Mouse (Mus musculus): ENCODE data around the gene Baiap2. TPM values are rescaled to one million over a fixed set of nuclear protein-coding genes. Genes with fewer than 3 reads are reported as not detected.

The Baiap2 gene
- total and polyA plus RNA-seq, 3 experiments, result 3.4 to 6.7 (median 6.1) TPM

DNA sequence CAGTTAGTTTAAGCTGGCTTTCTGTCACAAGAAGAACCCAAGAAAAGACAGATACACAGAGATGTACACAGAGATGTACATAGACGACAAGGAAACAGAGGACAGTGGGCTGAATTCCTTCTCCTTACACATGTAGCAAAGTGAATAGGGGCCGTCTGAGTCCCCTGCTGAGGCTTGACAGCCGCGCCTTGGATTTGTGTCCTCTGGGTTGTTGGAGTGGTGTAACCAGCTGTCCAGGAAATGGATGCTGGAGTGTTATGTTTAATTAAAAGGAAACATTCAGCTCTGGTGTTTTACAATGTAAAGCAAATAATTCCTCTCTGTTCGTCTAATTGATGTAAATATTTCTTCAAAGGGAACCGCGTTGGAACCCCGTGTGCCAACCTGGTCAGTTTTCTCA, 769 bp upstream of the Baiap2 start:
- no peak overlapping the region for H3K27ac ChIP-seq (ENCODE audit: insufficient read depth, low read depth)
- H3K27me3 ChIP-seq (replicated peaks), result peaks cover 52% of the 10 kb centered on the region
- TF ChIP-seq CHD1 (IDR thresholded peaks at IDR 0.05; ENCODE audit: low read depth, low read length) (no peak), MXI1 (IDR thresholded peaks at IDR 0.05; ENCODE audit: low read depth, low read length) (no peak), GABPA (IDR thresholded peaks at IDR 0.05; ENCODE audit: insufficient replicate concordance, low read depth, low read length) (no peak), POLR2A (IDR thresholded peaks at IDR 0.05; ENCODE audit: low read depth, low read length) (no peak), HCFC1 (IDR thresholded peaks at IDR 0.05; ENCODE audit: low read depth, low read length) (no peak), NRF1 (IDR thresholded peaks at IDR 0.05; ENCODE audit: low read depth, low read length) (no peak), ELF1 (IDR thresholded peaks at IDR 0.05; ENCODE audit: low read depth, low read length) (no peak), BHLHE40 (IDR thresholded peaks at IDR 0.05; ENCODE audit: low read depth, low read length) (no peak), E2F4 (IDR thresholded peaks at IDR 0.05; ENCODE audit: insufficient replicate concordance, low read depth, low read length) (no peak), TCF12 (IDR thresholded peaks at IDR 0.05; ENCODE audit: low read depth, low read length) (no peak), USF2 (conservative IDR thresholded peaks at IDR 0.05; ENCODE audit: low read depth, low read length) (no peak), EP300 (IDR thresholded peaks at IDR 0.05; ENCODE audit: low read length) (no peak), SIN3A (IDR thresholded peaks at IDR 0.05; ENCODE audit: low read length) (no peak), JUN (IDR thresholded peaks at IDR 0.05; ENCODE audit: insufficient read depth, low read depth, low read length) (no peak), UBTF (IDR thresholded peaks at IDR 0.05; ENCODE audit: low read depth, low read length) (no peak), ZKSCAN1 (IDR thresholded peaks at IDR 0.05; ENCODE audit: borderline replicate concordance, low read depth, low read length) (no peak), IRF4 (IDR thresholded peaks at IDR 0.05; ENCODE audit: low read depth, low read length) (no peak), RAD21 (IDR thresholded peaks at IDR 0.05; ENCODE audit: low read depth, low read length) (no peak)
- H3K4me1 ChIP-seq (ENCODE audit: control insufficient read depth in 1 of 2, insufficient read depth in 2 of 2), result peaks cover 5 to 46% of the 10 kb centered on the region in 2 experiments
- H3K4me2 ChIP-seq (ENCODE audit: insufficient read depth, low read depth, poor library complexity, severe bottlenecking), result peak overlapping the region; percentile 97
- no peaks in the 10 kb centered on the region for H3K79me2 ChIP-seq (replicated peaks; ENCODE audit: control insufficient read depth, extremely low read depth, insufficient read depth, poor library complexity, severe bottlenecking)
- DNase-seq (ENCODE audit: extremely low read depth), result no peak
- dilution Hi-C loops (cut with MboI; ENCODE audit: extremely low pct_ligation_motif_present, extremely low pct_unique_long_range_greater_than_20kb, low sequenced_read_pairs), result no loop called here
- no peaks in the 10 kb centered on the region for H3K9me3 ChIP-seq (replicated peaks; ENCODE audit: low read length)
- peak overlapping the region in 2 of 3 experiments; percentile 5 to 50 for H3K4me3 ChIP-seq (replicated peaks in 1 of 3; ENCODE audit: low read depth in 2 of 3, low read length in 2 of 3, poor library complexity in 1 of 3)
- H3K9ac ChIP-seq (ENCODE audit: insufficient read depth, low read depth), result peak overlapping the region; percentile 7; the same call in 1 of the 2 replicates
- no peaks in the 10 kb centered on the region for H3K36me3 ChIP-seq (replicated peaks in 1 of 2; ENCODE audit: control insufficient read depth in 1 of 2, insufficient read depth in 1 of 2, low read length in 1 of 2)
- in situ Hi-C loops (cut with MboI; ENCODE audit: low pct_ligation_motif_present, low pct_unique_long_range_greater_than_20kb, low sequenced_read_pairs), result no loop called here

DNA sequence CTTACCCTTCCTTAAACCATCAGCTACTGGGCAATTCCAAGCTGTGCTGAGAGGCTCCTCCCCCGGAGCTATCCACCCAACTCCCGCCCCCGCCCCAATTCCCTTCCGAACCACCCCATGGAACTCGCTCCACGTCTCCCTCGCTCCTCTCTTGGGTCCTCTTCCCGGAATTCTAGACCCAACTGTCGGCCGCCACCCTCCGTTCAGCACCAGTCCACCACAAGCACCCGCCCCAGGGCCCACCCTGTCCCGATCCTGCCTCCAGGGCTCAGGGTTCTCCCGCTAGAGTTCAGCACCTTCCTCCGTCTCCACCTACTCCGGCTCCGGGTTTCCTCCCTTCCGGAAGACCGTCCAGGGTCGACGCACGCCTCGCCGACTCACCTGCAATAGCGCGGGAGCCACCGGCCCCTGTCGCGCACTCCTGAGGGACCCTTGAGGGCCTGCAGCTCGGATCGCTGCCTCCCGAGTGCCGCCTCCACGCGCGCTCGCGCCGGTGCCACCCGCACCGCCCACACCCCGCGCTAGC, 299 bp upstream of the Baiap2 start:
- Histone ChIP-seq H3K9ac (ENCODE audit: insufficient read depth, low read depth) (peak overlapping the region; percentile 7; the same call in 1 of the 2 replicates), H3K36me3 (replicated peaks in 1 of 2; ENCODE audit: control insufficient read depth in 1 of 2, insufficient read depth in 1 of 2, low read length in 1 of 2) (no peaks in the 10 kb centered on the region), H3K4me1 (ENCODE audit: control insufficient read depth in 1 of 2, insufficient read depth in 2 of 2) (peaks cover 5 to 41% of the 10 kb centered on the region in 2 experiments), H3K9me3 (replicated peaks; ENCODE audit: low read length) (no peaks in the 10 kb centered on the region), H3K4me3 (replicated peaks in 1 of 3; ENCODE audit: low read depth in 2 of 3, low read length in 2 of 3, poor library complexity in 1 of 3) (peak overlapping the region; percentile 46 to 64 (median 50)), H3K4me2 (ENCODE audit: insufficient read depth, low read depth, poor library complexity, severe bottlenecking) (peak overlapping the region; percentile 97), H3K79me2 (replicated peaks; ENCODE audit: control insufficient read depth, extremely low read depth, insufficient read depth, poor library complexity, severe bottlenecking) (no peaks in the 10 kb centered on the region), H3K27ac (ENCODE audit: insufficient read depth, low read depth) (no peak overlapping the region), H3K27me3 (replicated peaks) (peaks cover 49% of the 10 kb centered on the region)
- dilution Hi-C loops (cut with MboI; ENCODE audit: extremely low pct_ligation_motif_present, extremely low pct_unique_long_range_greater_than_20kb, low sequenced_read_pairs), result no loop called here
- DNase-seq (ENCODE audit: extremely low read depth), result no peak
- in situ Hi-C loops (cut with MboI; ENCODE audit: low pct_ligation_motif_present, low pct_unique_long_range_greater_than_20kb, low sequenced_read_pairs), result no loop called here
- TF ChIP-seq TCF12 (IDR thresholded peaks at IDR 0.05; ENCODE audit: low read depth, low read length), result no peak
- TF ChIP-seq MYC (IDR thresholded peaks at IDR 0.05; ENCODE audit: low read depth, low read length), result no peak
- TF ChIP-seq E2F4 (IDR thresholded peaks at IDR 0.05; ENCODE audit: insufficient replicate concordance, low read depth, low read length), result no peak
- TF ChIP-seq CHD1 (IDR thresholded peaks at IDR 0.05; ENCODE audit: low read depth, low read length), result no peak
- no peak for TF ChIP-seq SIN3A (IDR thresholded peaks at IDR 0.05; ENCODE audit: low read length)
- no peak for TF ChIP-seq POLR2A (IDR thresholded peaks at IDR 0.05; ENCODE audit: low read depth, low read length)
- 0 out of 2 replicates have a peak, but pooled peaks have one; percentile 9 for TF ChIP-seq BHLHE40 (IDR thresholded peaks at IDR 0.05; ENCODE audit: low read depth, low read length)
- TF ChIP-seq TBP (conservative IDR thresholded peaks at IDR 0.05; ENCODE audit: low read depth, low read length), result no peak
- no peak for TF ChIP-seq ZKSCAN1 (IDR thresholded peaks at IDR 0.05; ENCODE audit: borderline replicate concordance, low read depth, low read length)
- no peak for TF ChIP-seq MAZ (IDR thresholded peaks at IDR 0.05; ENCODE audit: low read depth, low read length)
- no peak for TF ChIP-seq RAD21 (IDR thresholded peaks at IDR 0.05; ENCODE audit: low read depth, low read length)
- TF ChIP-seq ZNF384 (IDR thresholded peaks at IDR 0.05; ENCODE audit: low read depth, low read length), result no peak
- TF ChIP-seq MXI1 (IDR thresholded peaks at IDR 0.05; ENCODE audit: low read depth, low read length), result no peak
- no peak for TF ChIP-seq ELF1 (IDR thresholded peaks at IDR 0.05; ENCODE audit: low read depth, low read length)
- no peak; the same call in 1 of the 2 replicates for TF ChIP-seq IRF4 (IDR thresholded peaks at IDR 0.05; ENCODE audit: low read depth, low read length)
- TF ChIP-seq MAFK (IDR thresholded peaks at IDR 0.05; ENCODE audit: insufficient replicate concordance, low read length), result no peak
- TF ChIP-seq ZC3H11A (IDR thresholded peaks at IDR 0.05; ENCODE audit: low read depth, low read length), result no peak
- TF ChIP-seq EP300 (IDR thresholded peaks at IDR 0.05; ENCODE audit: low read length), result no peak
- no peak for TF ChIP-seq GABPA (IDR thresholded peaks at IDR 0.05; ENCODE audit: insufficient replicate concordance, low read depth, low read length)
- TF ChIP-seq KAT2A (IDR thresholded peaks at IDR 0.05; ENCODE audit: insufficient replicate concordance, low read length), result no peak
- no peak for TF ChIP-seq USF1 (IDR thresholded peaks at IDR 0.05; ENCODE audit: low read depth, low read length)
- TF ChIP-seq POLR2AphosphoS2 (IDR thresholded peaks at IDR 0.05; ENCODE audit: low read depth, low read length), result no peak
- TF ChIP-seq JUN (IDR thresholded peaks at IDR 0.05; ENCODE audit: insufficient read depth, low read depth, low read length), result no peak
- TF ChIP-seq CTCF (conservative IDR thresholded peaks at IDR 0.05 in 1 of 2, IDR thresholded peaks at IDR 0.05 in 1 of 2; ENCODE audit: low read depth in 2 of 2, low read length in 2 of 2), result no peak
- no peak for TF ChIP-seq HCFC1 (IDR thresholded peaks at IDR 0.05; ENCODE audit: low read depth, low read length)
- no peak for TF ChIP-seq USF2 (conservative IDR thresholded peaks at IDR 0.05; ENCODE audit: low read depth, low read length)
- no peak for TF ChIP-seq CHD2 (IDR thresholded peaks at IDR 0.05; ENCODE audit: low read length)

Data from CH12.LX (cell line).